Mouse (Mus musculus): ENCODE measurements at regions not wholly inside any gene's neighbourhood (a gene's known extent, or its start where the extent isn't known, plus 50 kb on each side); places are given as distances from the start of the nearest gene placed in this dataset.

- Histone ChIP-seq H3K36me3 (replicated peaks) (no peaks in the 10 kb centered on the region), H3K4me3 (ENCODE audit: low read depth, low read length) (no peak overlapping the region), H3K4me1 (ENCODE audit: insufficient read depth, low read depth, low read length) (peaks cover 5% of the 10 kb centered on the region; the same call in 1 of the 2 replicates), H3K27me3 (ENCODE audit: insufficient read depth, low read length) (peaks cover 11% of the 10 kb centered on the region; the same call in 1 of the 2 replicates), H3K9me3 (replicated peaks) (no peaks in the 10 kb centered on the region)
- DNase-seq (ENCODE audit: low spot score) (no peak), ATAC-seq (ENCODE audit: extremely low read depth, insufficient number of reproducible peaks, low FRiP score, poor library complexity, severe bottlenecking) (no peak)
- no peak for TF ChIP-seq GATA1 (IDR thresholded peaks at IDR 0.05; ENCODE audit: borderline replicate concordance, low read length)
- no peak for TF ChIP-seq TAL1 (conservative IDR thresholded peaks at IDR 0.05; ENCODE audit: low read depth, low read length)
- no peak for TF ChIP-seq GATA2 (IDR thresholded peaks at IDR 0.05; ENCODE audit: borderline replicate concordance, low read depth, low read length)
- no peak for TF ChIP-seq CTCF (IDR thresholded peaks at IDR 0.05; ENCODE audit: low read depth, low read length)
- TF ChIP-seq POLR2AphosphoS5 (IDR thresholded peaks at IDR 0.05; ENCODE audit: insufficient replicate concordance, low read depth, low read length): no peak
Observed at GRCm38 (mm10) chrX:11801208-11801607, 358.9 kb downstream of the Bcor start.

- no peak overlapping the region for H3K4me3 ChIP-seq (ENCODE audit: low read depth, low read length)
- H3K27me3 ChIP-seq (ENCODE audit: insufficient read depth, low read length): peaks cover 13% of the 10 kb centered on the region; the same call in 1 of the 2 replicates
- peaks cover 5% of the 10 kb centered on the region; the same call in 1 of the 2 replicates for H3K4me1 ChIP-seq (ENCODE audit: insufficient read depth, low read depth, low read length)
- no peak for ATAC-seq (ENCODE audit: extremely low read depth, insufficient number of reproducible peaks, low FRiP score, poor library complexity, severe bottlenecking)
- DNase-seq (ENCODE audit: low spot score): no peak
- H3K36me3 ChIP-seq (replicated peaks): no peaks in the 10 kb centered on the region
- no peak for TF ChIP-seq POLR2AphosphoS5 (IDR thresholded peaks at IDR 0.05; ENCODE audit: insufficient replicate concordance, low read depth, low read length)
- no peak for TF ChIP-seq TAL1 (conservative IDR thresholded peaks at IDR 0.05; ENCODE audit: low read depth, low read length)
- no peak for TF ChIP-seq GATA1 (IDR thresholded peaks at IDR 0.05; ENCODE audit: borderline replicate concordance, low read length)
- no peak for TF ChIP-seq GATA2 (IDR thresholded peaks at IDR 0.05; ENCODE audit: borderline replicate concordance, low read depth, low read length)
- TF ChIP-seq CTCF (IDR thresholded peaks at IDR 0.05; ENCODE audit: low read depth, low read length): no peak
- no peaks in the 10 kb centered on the region for H3K9me3 ChIP-seq (replicated peaks)
Observed at GRCm38 (mm10) chrX:11801621-11802020, 358.5 kb downstream of the Bcor start.

GRCm38 (mm10) chrX:11802074-11802899 is 357.9 kb downstream of the Bcor start:
- Histone ChIP-seq H3K4me3 (ENCODE audit: low read depth, low read length) (no peak overlapping the region), H3K27me3 (ENCODE audit: insufficient read depth, low read length) (peaks cover 17% of the 10 kb centered on the region; the same call in 1 of the 2 replicates), H3K36me3 (replicated peaks) (no peaks in the 10 kb centered on the region), H3K9me3 (replicated peaks) (no peaks in the 10 kb centered on the region), H3K4me1 (ENCODE audit: insufficient read depth, low read depth, low read length) (peaks cover 5% of the 10 kb centered on the region; the same call in 1 of the 2 replicates)
- no peak for DNase-seq (ENCODE audit: low spot score)
- no peak for TF ChIP-seq GATA2 (IDR thresholded peaks at IDR 0.05; ENCODE audit: borderline replicate concordance, low read depth, low read length)
- no peak for TF ChIP-seq POLR2AphosphoS5 (IDR thresholded peaks at IDR 0.05; ENCODE audit: insufficient replicate concordance, low read depth, low read length)
- ATAC-seq (ENCODE audit: extremely low read depth, insufficient number of reproducible peaks, low FRiP score, poor library complexity, severe bottlenecking): no peak

- H3K27me3 ChIP-seq (ENCODE audit: insufficient read depth, low read length): peaks cover 22% of the 10 kb centered on the region
- no peak for TF ChIP-seq POLR2AphosphoS5 (IDR thresholded peaks at IDR 0.05; ENCODE audit: insufficient replicate concordance, low read depth, low read length)
- TF ChIP-seq TAL1 (conservative IDR thresholded peaks at IDR 0.05; ENCODE audit: low read depth, low read length): no peak
- TF ChIP-seq GATA1 (IDR thresholded peaks at IDR 0.05; ENCODE audit: borderline replicate concordance, low read length): no peak
- TF ChIP-seq GATA2 (IDR thresholded peaks at IDR 0.05; ENCODE audit: borderline replicate concordance, low read depth, low read length): no peak
- no peak for TF ChIP-seq CTCF (IDR thresholded peaks at IDR 0.05; ENCODE audit: low read depth, low read length)
- no peaks in the 10 kb centered on the region for H3K36me3 ChIP-seq (replicated peaks)
- no peak for DNase-seq (ENCODE audit: low spot score)
- H3K4me1 ChIP-seq (ENCODE audit: insufficient read depth, low read depth, low read length): peaks cover 5% of the 10 kb centered on the region; the same call in 1 of the 2 replicates
- H3K9me3 ChIP-seq (replicated peaks): no peaks in the 10 kb centered on the region
- peak; percentile 34 for ATAC-seq (ENCODE audit: extremely low read depth, insufficient number of reproducible peaks, low FRiP score, poor library complexity, severe bottlenecking)
- H3K4me3 ChIP-seq (ENCODE audit: low read depth, low read length): no peak overlapping the region
Observed at GRCm38 (mm10) chrX:11803239-11803638, 356.9 kb downstream of the Bcor start.

GRCm38 (mm10) chrX:11806896-11807252 is 353.3 kb downstream of the Bcor start:
- Histone ChIP-seq H3K4me3 (ENCODE audit: low read depth, low read length) (no peak overlapping the region), H3K36me3 (replicated peaks) (no peaks in the 10 kb centered on the region), H3K9me3 (replicated peaks) (no peaks in the 10 kb centered on the region), H3K27me3 (ENCODE audit: insufficient read depth, low read length) (peaks cover 40% of the 10 kb centered on the region), H3K4me1 (ENCODE audit: insufficient read depth, low read depth, low read length) (peaks cover 3% of the 10 kb centered on the region; the same call in 1 of the 2 replicates)
- no peak for DNase-seq (ENCODE audit: low spot score)
- no peak for ATAC-seq (ENCODE audit: extremely low read depth, insufficient number of reproducible peaks, low FRiP score, poor library complexity, severe bottlenecking)
- TF ChIP-seq CTCF (IDR thresholded peaks at IDR 0.05; ENCODE audit: low read depth, low read length): no peak
- TF ChIP-seq POLR2AphosphoS5 (IDR thresholded peaks at IDR 0.05; ENCODE audit: insufficient replicate concordance, low read depth, low read length): no peak

GRCm38 (mm10) chrX:11807253-11807882 is 352.8 kb downstream of the Bcor start:
- Histone ChIP-seq H3K4me1 (ENCODE audit: insufficient read depth, low read depth, low read length) (peaks cover 3% of the 10 kb centered on the region; the same call in 1 of the 2 replicates), H3K36me3 (replicated peaks) (no peaks in the 10 kb centered on the region), H3K27me3 (ENCODE audit: insufficient read depth, low read length) (peaks cover 43% of the 10 kb centered on the region), H3K4me3 (ENCODE audit: low read depth, low read length) (no peak overlapping the region), H3K9me3 (replicated peaks) (no peaks in the 10 kb centered on the region)
- ATAC-seq (ENCODE audit: extremely low read depth, insufficient number of reproducible peaks, low FRiP score, poor library complexity, severe bottlenecking) (no peak), DNase-seq (ENCODE audit: low spot score) (no peak)
- TF ChIP-seq GATA1 (IDR thresholded peaks at IDR 0.05; ENCODE audit: borderline replicate concordance, low read length) (no peak), POLR2AphosphoS5 (IDR thresholded peaks at IDR 0.05; ENCODE audit: insufficient replicate concordance, low read depth, low read length) (no peak), CTCF (IDR thresholded peaks at IDR 0.05; ENCODE audit: low read depth, low read length) (no peak), TAL1 (conservative IDR thresholded peaks at IDR 0.05; ENCODE audit: low read depth, low read length) (no peak), GATA2 (IDR thresholded peaks at IDR 0.05; ENCODE audit: borderline replicate concordance, low read depth, low read length) (no peak)

Data from G1E (cell line).